Mouse (Mus musculus) embryonic facial prominence, embryonic 11.5 days (tissue): Measurements from ENCODE around the gene Ppfia2. TPM values are rescaled to one million over a fixed set of nuclear protein-coding genes. Genes with fewer than 3 reads are reported as not detected.

Experiments used
- ATAC-seq: fragments of 200-750 bp; cut with Nextera tagmentation; replicated peaks from 2 replicates; pipeline ENCODE4 v1.8.0; 2017; ENCODE audit warnings: low read depth; ENCODE audit not compliant: insufficient number of reproducible peaks, low FRiP score, low TSS enrichment
- DNase-seq: peaks from one replicate; pipeline ENCODE4 v3.0.0-alpha.2; 2015; ENCODE audit warnings: low spot score
- H3K27ac ChIP-seq: fragments of 300-500 bp; sonication (generic); replicated peaks from 2 replicates; pipeline ENCODE4 v1.5.1; 2014; ENCODE audit warnings: mild to moderate bottlenecking, low read depth, low read length, control low read depth
- H3K27me3 ChIP-seq: fragments of 300-500 bp; sonication (generic); 2 replicates; pipeline ENCODE4 v1.6.1; 2014; ENCODE audit warnings: mild to moderate bottlenecking, low read length, moderate library complexity, mixed read lengths; ENCODE audit not compliant: control insufficient read depth, insufficient read depth
- H3K36me3 ChIP-seq: fragments of 300-500 bp; sonication (generic); replicated peaks from 2 replicates; pipeline ENCODE4 v1.6.1; 2014; ENCODE audit warnings: low read depth, mild to moderate bottlenecking, low read length, moderate library complexity, mixed read lengths; ENCODE audit not compliant: control insufficient read depth, insufficient read depth
- H3K4me1 ChIP-seq: fragments of 300-500 bp; sonication (generic); 2 replicates; pipeline ENCODE4 v1.6.1; 2014; ENCODE audit warnings: low read length, mixed read lengths; ENCODE audit not compliant: control insufficient read depth, insufficient read depth
- H3K4me2 ChIP-seq: fragments of 300-500 bp; sonication (generic); 2 replicates; pipeline ENCODE4 v1.6.1; 2014; ENCODE audit warnings: low read depth, mild to moderate bottlenecking, control low read depth, low read length, moderate library complexity
- H3K4me3 ChIP-seq: fragments of 300-500 bp; sonication (generic); 2 replicates; pipeline ENCODE4 v1.5.1; 2014; ENCODE audit warnings: low read depth, low read length, control low read depth
- H3K9ac ChIP-seq: fragments of 300-500 bp; sonication (generic); replicated peaks from 2 replicates; pipeline ENCODE4 v1.6.1; 2014; ENCODE audit warnings: mild to moderate bottlenecking, control low read depth, low read length
- H3K9me3 ChIP-seq: fragments of 300-500 bp; sonication (generic); replicated peaks from 2 replicates; pipeline ENCODE4 v1.6.1; 2016; ENCODE audit warnings: mild to moderate bottlenecking, low read length, inconsistent platforms, mixed read lengths; ENCODE audit not compliant: control insufficient read depth
- WGBS: fragments of 180-500 bp; shearing (Covaris S2); extraction: QIAGEN DNeasy Blood & Tissue Kit; methylation state at CpG from one replicate; pipeline ENCODE4 v1.1.7; 2014; 5-methylcytosine and 5-hydroxymethylcytosine counted together
- polyA plus RNA-seq: library from polyadenylated mRNA; unstranded; fragments of >200 nt; fragmentation: Nextera tagmentation; extraction: Ambion mirVana; gene quantifications from 2 replicates; pipeline ENCODE4 v1.2.1, GENCODE M21; 2014

Ppfia2 gene
- polyA plus RNA-seq, 1 experiment from 2014 or later, result 1.4 TPM

GRCm38 (mm10) chr10:106815447-106815846 is 345.3 kb downstream of the Ppfia2 start:
- no peak for ATAC-seq

GRCm38 (mm10) chr10:106818381-106818780 is 348.2 kb downstream of the Ppfia2 start:
- 84% methylated on average over 4 of the region's 4 CpGs for WGBS
- Histone ChIP-seq H3K9ac (no peak overlapping the region), H3K9me3 (no peaks in the 10 kb centered on the region), H3K4me2 (no peak overlapping the region), H3K27me3 (no peaks in the 10 kb centered on the region), H3K4me3 (no peak overlapping the region), H3K4me1 (no peaks in the 10 kb centered on the region), H3K36me3 (no peaks in the 10 kb centered on the region), H3K27ac (no peak overlapping the region)
- no peak for DNase-seq
- ATAC-seq, result no peak

More at GRCm38 (mm10) chr10:106815447-106815846, 345.3 kb downstream of the Ppfia2 start:
- H3K9me3 ChIP-seq, result no peaks in the 10 kb centered on the region
- no peaks in the 10 kb centered on the region for H3K36me3 ChIP-seq
- 61% methylated on average over 2 of the region's 2 CpGs for WGBS
- no peaks in the 10 kb centered on the region for H3K4me1 ChIP-seq
- H3K4me3 ChIP-seq, result no peak overlapping the region
- no peak overlapping the region for H3K9ac ChIP-seq
- H3K27ac ChIP-seq, result no peak overlapping the region
- H3K4me2 ChIP-seq, result no peak overlapping the region
- no peaks in the 10 kb centered on the region for H3K27me3 ChIP-seq
- DNase-seq, result no peak

- DNase-seq, result no peak
- no peak overlapping the region for H3K4me2 ChIP-seq
Observed at GRCm38 (mm10) chr10:106824215-106824614, 354.1 kb downstream of the Ppfia2 start.

GRCm38 (mm10) chr10:106838476-106838875 is 368.3 kb downstream of the Ppfia2 start:
- ATAC-seq (no peak), DNase-seq (no peak)
- Histone ChIP-seq H3K4me2 (no peak overlapping the region), H3K9me3 (no peaks in the 10 kb centered on the region), H3K36me3 (no peaks in the 10 kb centered on the region), H3K9ac (no peak overlapping the region), H3K4me3 (no peak overlapping the region), H3K4me1 (no peaks in the 10 kb centered on the region), H3K27me3 (no peaks in the 10 kb centered on the region), H3K27ac (no peak overlapping the region)
- WGBS, result 77% methylated on average over 1 of the region's 1 CpGs

More at GRCm38 (mm10) chr10:106824215-106824614, 354.1 kb downstream of the Ppfia2 start:
- Histone ChIP-seq H3K4me1 (no peaks in the 10 kb centered on the region), H3K9me3 (no peaks in the 10 kb centered on the region), H3K4me3 (no peak overlapping the region), H3K27ac (no peak overlapping the region), H3K9ac (no peak overlapping the region), H3K36me3 (no peaks in the 10 kb centered on the region), H3K27me3 (no peaks in the 10 kb centered on the region)
- WGBS, result 98% methylated on average over 1 of the region's 1 CpGs
- ATAC-seq, result no peak

- no peaks in the 10 kb centered on the region for H3K36me3 ChIP-seq
- WGBS, result 75% methylated on average over 6 of the region's 6 CpGs
- no peak overlapping the region for H3K9ac ChIP-seq
- no peak overlapping the region for H3K4me2 ChIP-seq
- no peaks in the 10 kb centered on the region for H3K27me3 ChIP-seq
- no peak overlapping the region for H3K27ac ChIP-seq
- no peaks in the 10 kb centered on the region for H3K9me3 ChIP-seq
- H3K4me1 ChIP-seq, result no peaks in the 10 kb centered on the region
- ATAC-seq (no peak), DNase-seq (no peak)
- H3K4me3 ChIP-seq, result no peak overlapping the region
Observed at GRCm38 (mm10) chr10:106858106-106858505, 388.0 kb downstream of the Ppfia2 start.

- ATAC-seq, result no peak
- 81% methylated on average over 4 of the region's 4 CpGs for WGBS
- no peaks in the 10 kb centered on the region for H3K36me3 ChIP-seq
Observed at GRCm38 (mm10) chr10:106870233-106870632, 400.1 kb downstream of the Ppfia2 start.

GRCm38 (mm10) chr10:106871847-106872246 is 401.7 kb downstream of the Ppfia2 start:
- H3K27ac ChIP-seq, result no peak overlapping the region
- H3K27me3 ChIP-seq, result no peaks in the 10 kb centered on the region
- WGBS, result 77% methylated on average over 3 of the region's 3 CpGs
- no peaks in the 10 kb centered on the region for H3K36me3 ChIP-seq
- no peak overlapping the region for H3K9ac ChIP-seq
- no peak overlapping the region for H3K4me2 ChIP-seq
- H3K4me1 ChIP-seq, result no peaks in the 10 kb centered on the region
- ATAC-seq (no peak), DNase-seq (no peak)
- H3K4me3 ChIP-seq, result no peak overlapping the region
- no peaks in the 10 kb centered on the region for H3K9me3 ChIP-seq

More at GRCm38 (mm10) chr10:106870233-106870632, 400.1 kb downstream of the Ppfia2 start:
- Histone ChIP-seq H3K27ac (no peak overlapping the region), H3K9me3 (no peaks in the 10 kb centered on the region), H3K4me1 (no peaks in the 10 kb centered on the region), H3K9ac (no peak overlapping the region), H3K4me2 (no peak overlapping the region), H3K27me3 (no peaks in the 10 kb centered on the region), H3K4me3 (no peak overlapping the region)
- no peak for DNase-seq

GRCm38 (mm10) chr10:106872714-106873113 is 402.6 kb downstream of the Ppfia2 start:
- Histone ChIP-seq H3K4me2 (no peak overlapping the region), H3K9ac (no peak overlapping the region), H3K36me3 (no peaks in the 10 kb centered on the region), H3K27me3 (no peaks in the 10 kb centered on the region), H3K27ac (no peak overlapping the region), H3K9me3 (no peaks in the 10 kb centered on the region), H3K4me3 (no peak overlapping the region), H3K4me1 (no peaks in the 10 kb centered on the region)
- 55% methylated on average over 1 of the region's 1 CpGs for WGBS
- no peak for DNase-seq
- no peak for ATAC-seq
